Mouse (Mus musculus) adrenal gland, postnatal 4 days (tissue): Measurements from ENCODE around the gene Sh3bp4. TPM values are rescaled to one million over a fixed set of nuclear protein-coding genes. Genes with fewer than 3 reads are reported as not detected.

Experiments
- DNase-seq, 2 experiments: peaks; one replicate each; pipeline ENCODE4 v3.0.0; 2021 to 2022; ENCODE audit warnings: low spot score in 2 of 2, mixed read lengths in 2 of 2
- total RNA-seq, 2 experiments: library from RNA; stranded (reverse); gene quantifications; 2 replicates each; pipeline ENCODE4 v1.2.3; 2021

The Sh3bp4 gene
- total RNA-seq, 2 experiments from 2014 or later: 19.2 to 22.6 TPM

GRCm38 (mm10) chr1:89122376-89122775, 52.2 kb downstream of the Sh3bp4 start:
- DNase-seq: no peak

GRCm38 (mm10) chr1:89124076-89124475, 53.9 kb downstream of the Sh3bp4 start:
- DNase-seq: no peak

GRCm38 (mm10) chr1:89127163-89127562, 56.9 kb downstream of the Sh3bp4 start:
- no peak for DNase-seq

- no peak for DNase-seq
Measured at GRCm38 (mm10) chr1:89130429-89130828, 60.2 kb downstream of the Sh3bp4 start.

- DNase-seq: no peak
Measured at GRCm38 (mm10) chr1:89131018-89131540, 60.9 kb downstream of the Sh3bp4 start.

GRCm38 (mm10) chr1:89131707-89132106, 61.5 kb downstream of the Sh3bp4 start:
- DNase-seq: no peak

GRCm38 (mm10) chr1:89133266-89133665, 63.1 kb downstream of the Sh3bp4 start:
- no peak for DNase-seq

- DNase-seq: no peak
Measured at GRCm38 (mm10) chr1:89133717-89134116, 63.5 kb downstream of the Sh3bp4 start.

- no peak for DNase-seq
Measured at GRCm38 (mm10) chr1:89136089-89136811, 66.0 kb downstream of the Sh3bp4 start.

GRCm38 (mm10) chr1:89137086-89137816, 67.0 kb downstream of the Sh3bp4 start:
- DNase-seq: no peak

GRCm38 (mm10) chr1:89138316-89138715, 68.1 kb downstream of the Sh3bp4 start:
- DNase-seq: no peak

GRCm38 (mm10) chr1:89140113-89140512, 69.9 kb downstream of the Sh3bp4 start:
- no peak for DNase-seq

GRCm38 (mm10) chr1:89151071-89151470, 80.9 kb downstream of the Sh3bp4 start:
- DNase-seq: no peak

GRCm38 (mm10) chr1:89152576-89152975, 82.4 kb downstream of the Sh3bp4 start:
- no peak for DNase-seq

GRCm38 (mm10) chr1:89153203-89153602, 83.0 kb downstream of the Sh3bp4 start:
- no peak for DNase-seq

GRCm38 (mm10) chr1:89163483-89163882, 93.3 kb downstream of the Sh3bp4 start:
- DNase-seq: no peak

- DNase-seq: no peak
Measured at GRCm38 (mm10) chr1:89164281-89164680, 94.1 kb downstream of the Sh3bp4 start.

- no peak for DNase-seq
Measured at GRCm38 (mm10) chr1:89164685-89165084, 94.5 kb downstream of the Sh3bp4 start.

GRCm38 (mm10) chr1:89166814-89167249, 96.6 kb downstream of the Sh3bp4 start:
- DNase-seq: no peak

GRCm38 (mm10) chr1:89171275-89171767, 101.1 kb downstream of the Sh3bp4 start:
- DNase-seq: no peak

GRCm38 (mm10) chr1:89174621-89175020, 104.4 kb downstream of the Sh3bp4 start:
- no peak for DNase-seq

- no peak for DNase-seq
Measured at GRCm38 (mm10) chr1:89175355-89175754, 105.1 kb downstream of the Sh3bp4 start.
